ENCODE assay signal across 28 mouse cellular contexts in genomic region chr11:95273661-95274060, GRCm38 (mm10). TPM values are rescaled to one million over a fixed set of nuclear protein-coding genes. Genes with fewer than 3 reads are reported as not detected.
DNase-seq lines count a peak whose midpoint lies in the region; ATAC-seq and TF ChIP-seq lines count a peak whose summit lies in the region.
"Had no signal": no experiment of that assay in that cellular context is flagged by ENCODE, and none has a peak within 500 bp of the region (broad histone marks: within the 10 kb centered on the region; RNA-seq: fewer than 3 reads in every experiment).

No protein-coding gene starts in this region.

- H3K4me1 ChIP-seq in ES-E14 (ENCODE audit: control insufficient read depth in 2 of 2, insufficient read depth in 2 of 2, low read length in 2 of 2, poor library complexity in 1 of 2): peaks cover 6 to 16% of the 10 kb centered on the region in 2 experiments
- H3K4me1 ChIP-seq in stomach, embryonic 15.5 days: 0 out of 2 replicates have a peak, but pooled peaks cover 3% of the 10 kb centered on the region
- H3K4me1 ChIP-seq in forebrain, embryonic 10.5 days: no peaks in the 10 kb centered on the region
- H3K4me1 ChIP-seq in midbrain, embryonic 13.5 days (replicated peaks): no peaks in the 10 kb centered on the region
- H3K4me1 ChIP-seq: embryonic facial prominence, embryonic 15.5 days; forebrain, embryonic 12.5 days; heart, embryonic 10.5 days; heart, embryonic 15.5 days; hindbrain, embryonic 10.5 days had no signal

- TF ChIP-seq CTCF in layer of hippocampus, adult 2 months (conservative IDR thresholded peaks at IDR 0.05): no peak

- in situ Hi-C loops in ES-E14 (cut with MboI; ENCODE audit: low sequenced_read_pairs in 2 of 2, unreplicated experiment in 2 of 2): no loop called here

- no peak for DNase-seq in layer of hippocampus, adult 2 months (ENCODE audit: low spot score in 2 of 2)
- DNase-seq in layer of hippocampus, postnatal 25 days (ENCODE audit: extremely low spot score in 1 of 2, low spot score in 1 of 2): no peak
- DNase-seq in ES-E14 (ENCODE audit: low read depth, low spot score) (no peak), R1 (ENCODE audit: low read depth, low spot score) (peak; percentile 73)
- no peak for DNase-seq in lung, postnatal 14 days
- DNase-seq in forebrain, embryonic 10.5 days (ENCODE audit: extremely low spot score, low spot score): no peak
- DNase-seq: adrenal gland, postnatal 10 days; cerebellum, adult 11 months; cerebellum, adult 8-10 months; cerebellum, postnatal 14 days; embryo, embryonic 11 days; gastrocnemius, postnatal 10 days; heart, adult 18-20 months had no signal

- H3K27ac ChIP-seq in layer of hippocampus, adult 2 months: peak overlapping the region; percentile 23; the same call in 1 of the 2 replicates
- peak overlapping the region; percentile 45; the same call in 1 of the 2 replicates for H3K27ac ChIP-seq in ES-E14 (ENCODE audit: insufficient read depth, low read depth, low read length, poor library complexity, severe bottlenecking)
- no peak overlapping the region; the same call in 1 of the 2 replicates for H3K27ac ChIP-seq in stomach, embryonic 15.5 days
- H3K27ac ChIP-seq in forebrain, embryonic 10.5 days: no peak overlapping the region
- no peak overlapping the region for H3K27ac ChIP-seq in midbrain, embryonic 13.5 days
- H3K27ac ChIP-seq: embryonic facial prominence, embryonic 15.5 days; forebrain, embryonic 12.5 days; heart, embryonic 10.5 days; heart, embryonic 15.5 days; hindbrain, embryonic 10.5 days; hindbrain, embryonic 14.5 days had no signal

- H3K27me3 ChIP-seq in stomach, embryonic 15.5 days (replicated peaks): no peaks in the 10 kb centered on the region
- H3K27me3 ChIP-seq in forebrain, embryonic 10.5 days (ENCODE audit: poor library complexity, severe bottlenecking): no peaks in the 10 kb centered on the region
- no peaks in the 10 kb centered on the region for H3K27me3 ChIP-seq in midbrain, embryonic 13.5 days
- H3K27me3 ChIP-seq: embryonic facial prominence, embryonic 15.5 days; forebrain, embryonic 12.5 days; heart, embryonic 15.5 days; Patski had no signal

- 78% methylated on average over 5 of the region's 5 CpGs for WGBS in stomach, embryonic 15.5 days
- 90% methylated on average over 5 of the region's 5 CpGs for WGBS in forebrain, embryonic 10.5 days
- WGBS in midbrain, embryonic 13.5 days: 88% methylated on average over 5 of the region's 5 CpGs

- H3K4me2 ChIP-seq in stomach, embryonic 15.5 days: no peak overlapping the region
- H3K4me2 ChIP-seq in midbrain, embryonic 13.5 days (replicated peaks): no peak overlapping the region
- H3K4me2 ChIP-seq: embryonic facial prominence, embryonic 15.5 days; forebrain, embryonic 12.5 days; heart, embryonic 15.5 days; hindbrain, embryonic 14.5 days had no signal

- H3K36me3 ChIP-seq in ES-E14 (ENCODE audit: control insufficient read depth, insufficient read depth, low read length, poor library complexity, severe bottlenecking): peaks cover 70% of the 10 kb centered on the region
- H3K36me3 ChIP-seq in stomach, embryonic 15.5 days: peaks cover 78% of the 10 kb centered on the region
- H3K36me3 ChIP-seq in forebrain, embryonic 10.5 days (replicated peaks): peaks cover 100% of the 10 kb centered on the region
- peaks cover 98% of the 10 kb centered on the region for H3K36me3 ChIP-seq in midbrain, embryonic 13.5 days

- peak overlapping the region; percentile 13; the same call in 1 of the 2 replicates for H3K9ac ChIP-seq in ES-E14 (ENCODE audit: insufficient read depth, low read depth, low read length, poor library complexity, severe bottlenecking)
- H3K9ac ChIP-seq in stomach, embryonic 15.5 days: no peak overlapping the region
- no peak overlapping the region for H3K9ac ChIP-seq in midbrain, embryonic 13.5 days (replicated peaks)
- H3K9ac ChIP-seq: embryonic facial prominence, embryonic 15.5 days; forebrain, embryonic 12.5 days; heart, embryonic 15.5 days; hindbrain, embryonic 14.5 days had no signal

- no peaks in the 10 kb centered on the region for H3K9me3 ChIP-seq in ES-E14 (ENCODE audit: control insufficient read depth, insufficient read depth, low read depth, low read length)
- no peaks in the 10 kb centered on the region for H3K9me3 ChIP-seq in stomach, embryonic 15.5 days
- no peaks in the 10 kb centered on the region for H3K9me3 ChIP-seq in forebrain, embryonic 10.5 days
- H3K9me3 ChIP-seq in midbrain, embryonic 13.5 days: no peaks in the 10 kb centered on the region
- H3K9me3 ChIP-seq: embryonic facial prominence, embryonic 15.5 days; forebrain, embryonic 12.5 days; heart, embryonic 10.5 days; heart, embryonic 15.5 days; hindbrain, embryonic 10.5 days had no signal

- H3K4me3 ChIP-seq in layer of hippocampus, adult 2 months: no peak overlapping the region
- H3K4me3 ChIP-seq in ES-E14 (ENCODE audit: insufficient read depth in 1 of 2, low read depth in 1 of 2, low read length in 2 of 2, poor library complexity in 1 of 2, severe bottlenecking in 1 of 2): no peak overlapping the region
- H3K4me3 ChIP-seq in stomach, embryonic 15.5 days (replicated peaks): no peak overlapping the region
- H3K4me3 ChIP-seq in forebrain, embryonic 10.5 days: no peak overlapping the region
- no peak overlapping the region for H3K4me3 ChIP-seq in midbrain, embryonic 13.5 days (replicated peaks)
- H3K4me3 ChIP-seq: embryonic facial prominence, embryonic 15.5 days; forebrain, embryonic 12.5 days; heart, embryonic 10.5 days; heart, embryonic 15.5 days; hindbrain, embryonic 10.5 days had no signal

- ATAC-seq in stomach, embryonic 15.5 days (ENCODE audit: insufficient read depth, low FRiP score, low read depth): peak; percentile 42; the same call in 1 of the 2 replicates
- ATAC-seq in midbrain, embryonic 13.5 days: no peak
- ATAC-seq: forebrain, embryonic 16.5 days; Patski had no signal

TF ChIP-seq in ES-E14, 5 proteins besides CTCF, POLR2A, EP300 and RAD21:
- TF ChIP-seq ZC3H11A (IDR thresholded peaks at IDR 0.05; ENCODE audit: borderline replicate concordance, low read depth, low read length) (no peak), MAFK (IDR thresholded peaks at IDR 0.05; ENCODE audit: insufficient read depth, low read depth, low read length) (no peak), HCFC1 (IDR thresholded peaks at IDR 0.05; ENCODE audit: borderline replicate concordance, insufficient read depth, low read length) (no peak), CHD2 (IDR thresholded peaks at IDR 0.05; ENCODE audit: low read depth, low read length) (no peak), ZNF384 (IDR thresholded peaks at IDR 0.05; ENCODE audit: low read depth, low read length) (no peak)

RNA-seq across cellular contexts. Expression of gene Tac4, which starts 12.3 kb away (rescaled TPM):
- not detected for total RNA-seq in layer of hippocampus, adult 2 months (2021)
- total RNA-seq in layer of hippocampus, postnatal 25 days (2021): not detected
- 0.18 and 0.53 TPM in 2 replicates for total RNA-seq in ES-E14 (2012; rRNA removed)
- polyA plus RNA-seq in stomach, embryonic 15.5 days (2015; fragmentation: Nextera tagmentation; extraction: Ambion mirVana): 0.10 and 0.14 TPM in 2 replicates
- polyA plus RNA-seq in forebrain, embryonic 10.5 days (2016; fragmentation: Nextera tagmentation; extraction: Ambion mirVana): not detected in 2 replicates
- not detected in 2 replicates for polyA plus RNA-seq in midbrain, embryonic 13.5 days (2015; fragmentation: Nextera tagmentation; extraction: Ambion mirVana)
- total RNA-seq: adrenal gland, postnatal 10 days; common myeloid progenitor, adult 5-6 weeks; gastrocnemius, postnatal 10 days; gastrocnemius, postnatal 4 days; heart, adult 18-20 months; heart, postnatal 25 days had no signal
- polyA plus RNA-seq: brain, embryonic 14.5 days; embryonic facial prominence, embryonic 11.5 days; heart, embryonic 10.5 days; heart, embryonic 15.5 days; hindbrain, embryonic 10.5 days; hindbrain, embryonic 14.5 days; Patski had no signal

RNA-seq across cellular contexts. Expression of gene Kat7, which starts 36.4 kb away (rescaled TPM):
- 10 to 100 TPM; 83.3 to 85.7 TPM for total RNA-seq in layer of hippocampus, adult 2 months (2021)
- total RNA-seq in layer of hippocampus, postnatal 25 days (2021): 10 to 100 TPM; 74.8 to 75.5 TPM
- total RNA-seq in ES-E14 (2012; rRNA removed): 108 and 118 TPM in 2 replicates
- 57.1 and 62.3 TPM in 2 replicates for polyA plus RNA-seq in stomach, embryonic 15.5 days (2015; fragmentation: Nextera tagmentation; extraction: Ambion mirVana)
- polyA plus RNA-seq in forebrain, embryonic 10.5 days (2016; fragmentation: Nextera tagmentation; extraction: Ambion mirVana): 93.2 and 93.7 TPM in 2 replicates
- polyA plus RNA-seq in midbrain, embryonic 13.5 days (2015; fragmentation: Nextera tagmentation; extraction: Ambion mirVana): 63.8 and 66.1 TPM in 2 replicates

Comparison
In these comparisons a context has a peak if more than half of its experiments do, and no peak if none do; other contexts are left out.
1. H3K27ac ChIP-seq: peak in layer of hippocampus, adult 2 months (single experiment) and ES-E14 (single experiment); none in stomach, embryonic 15.5 days (single experiment), forebrain, embryonic 10.5 days (single experiment) and midbrain, embryonic 13.5 days (single experiment).